Mouse (Mus musculus): ENCODE measurements around the gene Ndufs2. TPM values are rescaled to one million over a fixed set of nuclear protein-coding genes. Genes with fewer than 3 reads are reported as not detected.

Gene Ndufs2
- total RNA-seq, 2 experiments from 2014 or later, result 280 to 296 TPM

DNA sequence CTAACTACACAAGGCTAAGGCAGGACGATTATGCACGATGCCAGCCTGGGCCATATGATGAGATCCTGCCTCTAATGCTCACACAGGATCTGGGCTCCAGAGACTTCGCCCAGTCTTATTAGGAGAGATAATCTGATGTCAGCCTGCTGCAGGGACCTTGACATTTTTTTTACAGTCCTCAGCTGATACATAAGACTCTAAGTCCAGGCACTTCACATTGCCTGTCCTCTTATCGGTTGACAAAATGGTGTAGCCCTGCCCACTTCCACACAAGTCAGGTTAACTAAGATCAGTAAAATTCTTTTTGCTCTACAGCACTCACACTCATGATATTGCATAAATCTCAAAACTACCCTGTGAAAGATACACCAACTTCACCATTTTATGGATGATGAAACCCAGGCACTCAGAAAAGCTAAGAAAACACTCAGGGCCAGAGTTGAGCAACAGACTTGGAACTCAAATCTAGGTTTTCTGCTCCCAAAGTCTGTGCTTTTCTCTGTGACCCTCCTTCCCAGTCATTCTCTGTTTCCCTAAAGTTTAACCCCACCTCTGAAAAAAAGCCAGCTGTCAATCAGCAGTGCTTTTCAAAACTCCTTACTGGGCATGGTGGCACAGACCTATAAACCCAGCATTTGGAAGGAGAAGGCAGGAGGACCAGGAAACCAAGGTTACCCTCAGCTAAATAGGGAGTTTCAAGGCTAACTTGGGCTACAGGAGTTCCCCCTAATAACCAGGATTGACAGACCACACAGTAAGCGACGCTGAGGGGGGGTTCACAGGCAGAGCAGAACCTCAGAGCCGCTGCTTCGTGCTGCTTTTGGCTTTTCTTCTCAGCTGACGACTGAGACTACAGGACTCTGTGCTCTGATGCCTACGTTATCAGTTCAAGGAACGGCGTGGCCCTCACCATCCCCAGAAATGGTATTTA is 18.1 kb downstream of the Ndufs2 start:
- DNase-seq (ENCODE audit: extremely low spot score in 1 of 2, low spot score in 1 of 2), result no peak

DNA sequence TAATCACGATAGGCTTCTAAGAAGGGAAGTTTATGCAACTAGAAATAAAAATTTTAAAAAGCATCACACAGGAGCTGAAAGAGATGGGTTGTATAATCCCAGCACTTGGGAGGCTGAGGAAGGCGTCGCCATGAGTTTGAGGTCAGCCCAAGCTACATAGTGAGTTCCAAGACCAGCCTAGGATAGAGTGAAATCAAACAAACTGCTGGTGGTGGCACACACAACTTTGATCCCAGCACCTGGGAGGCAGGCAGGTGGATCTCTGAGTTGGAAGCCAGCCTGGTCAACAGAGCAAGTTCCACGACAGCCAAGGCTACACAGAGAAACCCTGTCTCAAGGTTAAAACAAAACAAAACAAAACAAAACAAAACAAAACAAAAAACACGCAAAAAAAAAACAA is 18.8 kb downstream of the Ndufs2 start:
- DNase-seq (ENCODE audit: extremely low spot score in 1 of 2, low spot score in 1 of 2), result no peak

DNA sequence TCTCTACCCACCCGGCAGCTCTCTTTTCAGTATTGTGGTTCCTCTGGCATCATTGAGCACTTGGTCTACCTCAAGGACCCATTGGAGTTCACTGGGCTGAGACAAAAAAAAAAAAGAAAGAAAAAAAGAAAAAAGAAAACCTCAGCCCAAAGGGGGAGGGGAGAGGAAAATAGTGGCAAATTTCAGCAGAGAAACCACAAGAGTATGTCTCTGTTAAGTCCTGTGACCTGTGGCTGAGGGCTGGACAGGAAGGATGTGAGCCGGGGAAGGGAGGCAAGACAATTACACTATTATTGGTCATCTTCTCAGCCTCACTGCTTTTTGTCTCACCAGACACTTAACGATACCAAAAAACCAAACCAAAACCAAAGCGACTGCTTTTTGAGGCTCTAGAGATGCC is 19.3 kb downstream of the Ndufs2 start:
- DNase-seq (ENCODE audit: extremely low spot score in 1 of 2, low spot score in 1 of 2), result no peak

DNA sequence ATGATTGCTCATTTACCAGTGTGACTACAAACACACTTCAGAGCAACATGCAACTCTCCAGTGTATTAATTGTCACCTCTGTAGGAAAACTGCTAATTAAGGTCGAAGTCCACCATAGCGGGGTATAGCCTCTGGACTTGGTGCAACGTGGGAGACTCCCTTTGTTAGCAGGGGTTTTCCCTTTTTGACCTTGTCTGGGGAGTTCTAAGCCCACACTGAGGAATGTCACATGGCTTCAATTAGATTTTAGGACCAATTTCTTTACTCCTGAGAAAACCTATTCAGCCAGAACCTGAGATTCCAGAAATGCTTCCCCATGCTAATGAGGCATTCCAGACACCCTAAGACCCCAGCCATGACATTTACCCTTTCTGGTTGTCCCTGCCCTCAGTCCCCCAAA is 21.0 kb downstream of the Ndufs2 start:
- DNase-seq (ENCODE audit: extremely low spot score in 1 of 2, low spot score in 1 of 2), result no peak

DNA sequence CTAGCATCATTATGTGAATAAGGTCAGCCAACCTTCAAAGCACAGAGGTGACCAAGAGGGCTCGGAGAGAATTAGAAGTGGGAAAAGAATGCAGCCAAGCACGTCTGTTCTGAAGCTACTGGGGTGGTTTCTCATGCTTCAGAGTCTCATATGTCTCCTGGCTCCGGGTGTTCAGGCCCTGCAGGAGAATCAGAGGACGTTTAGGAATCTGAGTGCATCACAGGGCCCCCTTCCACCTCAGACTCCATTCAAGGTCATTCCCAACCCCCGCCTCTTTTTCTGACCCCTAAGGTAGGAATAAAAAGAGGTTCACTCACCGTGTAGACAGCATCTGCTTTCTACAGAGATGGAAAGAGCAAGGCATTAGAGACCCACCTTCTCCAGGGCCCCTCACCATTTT is 21.4 kb downstream of the Ndufs2 start:
- DNase-seq (ENCODE audit: extremely low spot score in 1 of 2, low spot score in 1 of 2), result no peak

DNA sequence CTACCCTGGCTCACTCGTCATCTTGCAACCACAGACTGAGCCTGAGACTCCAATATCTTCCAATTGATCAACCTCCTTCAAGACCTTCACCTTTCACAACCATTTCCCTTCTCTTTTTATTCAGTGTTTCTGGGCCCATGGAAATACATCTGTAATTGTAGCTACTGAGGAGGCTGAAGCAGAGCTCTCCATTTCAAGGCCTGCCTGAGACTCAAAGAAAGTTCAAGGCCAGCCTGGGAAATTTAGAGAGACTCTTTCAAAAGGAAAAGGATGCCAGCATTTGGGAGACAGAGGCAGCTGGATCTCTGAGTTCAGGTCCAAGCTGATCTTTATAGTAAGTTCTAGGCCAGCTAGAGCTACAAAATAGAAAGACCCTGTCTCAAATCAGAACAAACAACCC is 23.3 kb downstream of the Ndufs2 start:
- no peak for DNase-seq (ENCODE audit: extremely low spot score in 1 of 2, low spot score in 1 of 2)

DNA sequence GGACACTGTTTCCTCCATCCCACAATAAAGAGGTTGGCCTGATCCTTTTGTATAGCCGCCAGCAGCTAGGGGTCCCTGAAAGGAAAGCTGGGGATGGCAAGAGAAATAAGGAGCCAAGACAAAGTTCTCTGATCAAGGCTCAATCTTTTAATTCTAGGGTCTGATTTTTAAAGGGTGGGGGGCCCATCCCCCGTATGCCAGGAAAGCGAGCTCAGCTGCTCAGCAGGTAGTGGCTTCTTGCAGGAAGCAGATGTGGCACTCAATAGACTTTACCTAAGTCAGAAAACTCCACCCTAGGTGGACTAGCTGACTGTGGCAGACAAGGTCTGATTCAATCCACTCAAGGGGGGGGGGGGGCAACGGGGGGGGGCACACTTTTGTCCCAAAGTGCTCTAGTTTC is 24.4 kb downstream of the Ndufs2 start:
- no peak for DNase-seq (ENCODE audit: extremely low spot score in 1 of 2, low spot score in 1 of 2)

DNA sequence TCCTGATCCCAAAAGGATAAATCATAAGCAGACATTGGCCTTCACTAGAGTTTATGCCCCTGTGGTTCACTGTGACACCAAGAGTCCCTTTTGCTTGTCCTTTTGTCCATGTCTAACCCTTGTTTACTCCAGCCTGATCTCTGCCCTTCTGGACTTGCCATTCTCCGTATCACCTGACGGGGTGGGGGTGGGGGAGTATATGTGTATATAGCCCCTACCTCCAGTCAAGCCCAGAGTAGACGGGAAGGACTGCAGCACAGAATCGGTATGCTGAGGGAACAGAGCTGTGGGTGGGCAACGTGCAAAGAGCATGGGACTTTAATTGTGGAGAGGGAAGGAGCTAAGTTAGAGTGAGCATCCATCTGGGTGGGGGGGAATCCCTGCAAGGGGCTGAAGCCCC is 26.3 kb downstream of the Ndufs2 start, which contains the start of gene Apoa2:
Gene Apoa2 (plus strand): TSS at position 198 of the 400 bp plus-strand sequence.
- no peak for DNase-seq (ENCODE audit: extremely low spot score in 1 of 2, low spot score in 1 of 2)

DNA sequence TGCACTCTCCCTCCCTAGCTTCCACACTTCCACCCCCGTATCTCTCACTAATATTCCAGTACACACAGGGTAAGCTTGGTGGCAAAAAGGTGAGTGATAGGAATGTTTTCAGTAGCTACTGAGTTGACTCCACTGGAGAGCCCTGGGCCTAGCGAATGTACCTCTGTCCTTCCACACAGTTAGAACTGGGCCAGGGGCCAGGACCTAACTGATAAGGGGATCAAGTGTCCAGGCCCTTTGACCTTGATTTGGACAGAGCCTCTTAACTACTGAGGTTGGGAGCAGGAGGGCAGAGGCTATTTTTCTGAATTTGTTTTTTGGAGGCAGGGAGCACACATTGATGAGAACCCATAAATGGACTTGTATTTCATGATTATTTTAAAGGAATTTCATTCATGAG is 27.4 kb downstream of the Ndufs2 start:
- no peak for DNase-seq (ENCODE audit: extremely low spot score in 1 of 2, low spot score in 1 of 2)

DNA sequence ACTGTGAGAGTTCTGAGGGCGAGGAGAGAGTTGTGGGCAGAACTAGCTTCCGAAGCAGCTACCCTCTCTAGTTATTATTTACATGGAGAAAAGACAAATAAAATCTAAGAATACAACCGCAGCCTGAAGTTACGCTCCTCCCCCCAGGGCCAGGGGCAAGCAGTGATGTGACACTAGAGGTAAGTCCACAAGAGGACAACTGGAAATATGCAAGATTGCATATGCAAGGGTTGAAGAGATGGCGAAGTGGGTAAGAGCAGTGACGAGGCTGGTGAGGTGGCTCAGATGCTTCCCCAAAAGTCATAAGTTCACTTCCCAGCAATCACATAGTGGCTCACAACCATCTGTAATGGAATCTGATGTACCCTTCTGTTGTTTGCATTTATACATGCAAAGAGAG is 28.0 kb downstream of the Ndufs2 start:
- DNase-seq (ENCODE audit: extremely low spot score in 1 of 2, low spot score in 1 of 2), result no peak

DNA sequence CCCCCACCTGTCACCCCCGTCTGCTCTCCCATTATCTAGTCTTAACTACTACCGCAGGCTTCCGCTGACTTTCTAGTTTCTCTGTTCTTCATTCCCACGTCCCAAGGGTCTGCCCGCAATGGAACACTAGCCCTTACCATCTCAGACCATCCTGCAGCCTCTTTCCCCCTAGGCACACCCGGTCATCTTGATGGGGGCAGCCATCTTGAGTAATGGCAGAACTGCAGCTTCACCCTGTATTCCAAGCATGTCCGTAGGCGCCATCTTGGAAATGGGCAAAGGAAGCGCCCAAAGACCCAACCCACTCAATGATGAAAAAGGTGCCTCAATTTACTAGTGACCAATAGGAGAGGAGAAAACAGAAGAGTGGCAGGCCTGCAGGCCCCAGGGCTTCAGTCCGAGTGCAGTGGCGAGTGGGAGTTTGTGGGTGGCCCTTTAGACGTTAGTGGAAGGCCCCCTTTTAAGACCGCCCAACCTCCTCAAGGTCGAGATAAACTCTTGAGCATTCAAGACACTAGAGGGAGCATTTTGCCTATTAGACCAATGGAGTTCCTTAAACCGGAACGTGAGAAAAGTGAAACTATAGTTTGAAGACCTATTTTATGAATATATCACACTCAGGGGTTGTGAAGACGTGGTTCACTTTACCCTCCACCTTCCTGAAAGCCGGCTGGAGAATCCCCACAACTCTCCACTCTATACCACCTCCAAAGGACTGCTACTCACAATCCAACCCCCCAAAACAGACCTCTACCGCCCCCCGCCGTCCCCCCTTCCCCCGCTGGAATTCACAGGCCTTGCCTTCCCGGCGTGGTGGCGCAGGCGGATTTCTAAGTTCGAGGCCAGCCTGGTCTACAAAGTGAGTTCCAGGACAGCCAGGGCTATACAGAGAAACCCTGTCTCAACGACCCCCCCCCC is 28.7 kb downstream of the Ndufs2 start, which contains the start of gene Tomm40l:
Gene Tomm40l (minus strand): TSS at position 277 of the 918 bp plus-strand sequence.
- DNase-seq (ENCODE audit: extremely low spot score in 1 of 2, low spot score in 1 of 2), result peak; percentile 64 to 65

DNA sequence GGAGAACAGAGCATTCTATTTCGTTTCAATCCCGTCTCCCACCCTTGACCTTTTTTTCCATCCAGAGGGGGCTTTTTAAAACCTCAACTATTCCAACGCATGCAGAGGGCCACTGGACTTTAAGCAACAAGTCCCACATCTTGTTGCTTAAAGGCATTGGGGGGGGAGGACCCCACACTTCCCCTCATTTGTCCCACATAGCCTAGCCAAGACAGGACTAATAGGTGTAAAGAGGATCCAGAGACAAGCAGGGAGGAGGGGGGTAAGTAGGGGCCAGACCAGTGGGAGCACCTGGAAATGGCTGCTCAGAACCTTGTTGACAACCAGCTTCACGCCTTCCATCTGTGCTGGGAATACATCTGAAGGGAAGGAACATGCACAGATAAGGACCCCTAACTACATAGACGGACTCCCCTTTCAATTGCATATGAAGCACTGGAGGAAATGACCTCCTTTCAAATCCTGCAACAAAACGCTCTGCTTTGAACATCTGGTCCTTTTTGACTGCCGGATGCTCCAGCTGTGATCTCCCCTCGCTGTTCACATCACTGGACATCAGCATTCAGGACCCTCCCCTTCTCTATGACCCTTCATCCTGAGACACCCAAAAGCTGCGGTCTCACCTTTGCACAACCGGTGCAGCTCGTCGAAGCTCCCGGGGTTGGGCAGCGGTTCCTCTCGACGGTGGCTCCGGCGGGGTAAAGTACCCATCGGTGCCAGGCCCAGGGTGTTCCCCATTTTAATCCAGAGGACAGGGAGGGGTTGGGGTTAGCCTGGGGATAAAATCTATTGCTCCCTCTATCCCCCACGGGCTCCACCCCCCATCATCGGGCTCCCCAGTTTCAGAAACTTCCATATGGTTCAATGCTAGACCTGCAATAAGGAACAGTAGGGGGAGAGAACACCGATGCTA is 29.7 kb downstream of the Ndufs2 start:
- DNase-seq (ENCODE audit: extremely low spot score in 1 of 2, low spot score in 1 of 2), result peak in 1 of 2 experiments; percentile 36

DNA sequence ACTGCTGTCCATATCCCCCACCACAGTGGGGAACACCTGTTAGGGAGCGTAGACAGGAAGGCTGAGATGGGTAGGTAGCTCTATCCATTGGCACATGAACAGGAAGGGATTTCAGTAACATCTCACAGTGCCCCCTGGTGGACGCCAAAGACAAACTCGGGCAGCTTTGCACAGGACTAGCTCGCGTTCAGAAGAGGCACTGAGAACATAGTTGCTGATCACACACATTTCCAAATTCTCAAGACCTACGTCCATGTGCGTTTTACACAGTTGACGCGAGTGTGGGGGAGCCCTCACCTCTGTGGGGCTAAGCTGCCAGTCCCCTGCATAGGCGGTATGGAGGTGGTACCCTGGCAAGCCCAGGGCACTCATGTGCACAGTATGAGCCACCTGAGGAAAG is 30.3 kb downstream of the Ndufs2 start:
- peak; percentile 86 to 96 for DNase-seq (ENCODE audit: extremely low spot score in 1 of 2, low spot score in 1 of 2)

DNA sequence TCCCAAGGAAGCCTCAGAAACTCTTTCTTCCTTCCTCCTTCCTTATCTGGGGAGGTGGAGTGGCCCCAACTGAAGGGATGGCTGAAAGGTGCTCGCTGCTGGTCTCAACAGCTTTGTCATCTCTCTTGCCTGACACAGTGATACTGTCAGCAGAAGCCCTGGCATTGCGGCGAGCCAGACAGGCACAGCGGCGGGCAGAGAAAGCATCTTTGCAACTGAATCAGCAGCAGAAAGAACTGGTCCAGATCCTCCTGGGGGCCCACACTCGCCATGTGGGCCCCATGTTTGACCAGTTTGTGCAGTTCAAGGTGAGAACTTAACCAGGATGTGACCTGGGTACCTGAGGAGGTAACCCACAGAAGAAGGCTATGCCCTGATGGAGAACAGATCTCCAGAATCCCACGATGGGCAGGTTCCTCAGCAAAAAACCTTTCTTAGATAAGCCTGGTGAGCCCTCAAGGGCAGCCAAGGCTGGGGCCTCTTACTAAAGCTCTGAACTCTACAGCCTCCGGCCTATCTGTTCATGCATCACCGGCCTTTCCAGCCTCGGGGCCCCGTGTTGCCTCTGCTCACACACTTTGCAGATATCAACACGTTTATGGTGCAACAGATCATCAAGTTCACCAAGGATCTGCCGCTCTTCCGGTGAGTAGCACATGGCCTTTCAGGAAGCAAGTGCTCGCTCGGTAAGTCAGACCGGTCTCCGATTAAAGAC is 34.8 kb downstream of the Ndufs2 start:
- DNase-seq (ENCODE audit: extremely low spot score in 1 of 2, low spot score in 1 of 2), result no peak

DNA sequence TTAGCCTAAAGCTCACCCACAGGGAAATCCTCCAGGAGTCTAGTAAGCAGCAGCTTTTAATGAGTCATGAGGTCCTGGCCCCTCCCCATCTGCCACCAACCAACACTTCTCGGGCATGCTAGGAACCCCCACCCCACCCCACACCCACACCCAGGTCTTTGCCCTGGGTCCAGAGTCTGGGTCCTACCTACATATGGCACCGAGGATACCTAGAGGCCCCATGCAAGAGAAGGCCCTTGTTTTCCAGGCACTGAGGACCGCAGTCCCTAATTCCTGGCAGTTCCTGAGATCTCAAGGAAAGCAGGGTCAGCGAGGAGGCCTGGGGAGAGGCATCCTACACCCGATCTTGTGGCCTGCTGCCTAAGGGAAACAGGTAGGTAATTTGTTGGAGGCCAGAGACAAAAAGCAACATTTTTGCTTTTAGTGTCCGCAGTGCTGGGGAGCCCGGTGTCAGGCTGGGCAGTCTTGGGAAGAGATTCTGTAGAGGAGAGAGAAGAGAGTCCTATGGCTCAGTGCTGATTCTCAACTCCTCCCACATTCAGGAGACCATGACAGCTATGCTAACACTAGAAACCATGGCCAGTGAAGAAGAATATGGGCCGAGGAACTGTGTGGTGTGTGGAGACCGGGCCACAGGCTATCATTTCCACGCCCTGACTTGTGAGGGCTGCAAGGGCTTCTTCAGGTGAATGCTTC is 37.2 kb downstream of the Ndufs2 start, which contains the start of gene Nr1i3:
Gene Nr1i3 (plus strand): TSS at position 170 of the 696 bp plus-strand sequence.
- DNase-seq (ENCODE audit: extremely low spot score in 1 of 2, low spot score in 1 of 2), result no peak

DNA sequence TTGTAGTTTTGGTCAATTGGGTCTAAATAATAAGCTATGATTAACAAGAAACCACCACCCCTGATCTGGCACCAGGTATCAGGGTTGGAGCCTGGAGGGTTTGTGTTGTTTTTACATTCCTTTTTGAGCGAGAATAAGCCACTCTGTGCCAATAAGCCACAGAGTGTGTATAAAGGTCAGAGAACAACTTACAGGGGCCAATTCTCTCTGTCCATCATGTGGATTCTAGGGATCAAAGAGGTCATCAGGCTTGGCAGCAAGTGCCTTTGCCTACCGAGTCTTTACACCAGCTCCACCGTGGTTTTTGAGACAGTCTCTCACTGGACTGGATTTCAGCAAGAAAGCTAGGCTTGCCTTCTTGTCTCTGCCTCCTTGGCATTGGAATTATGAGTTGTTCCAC is 38.3 kb downstream of the Ndufs2 start:
- no peak for DNase-seq (ENCODE audit: extremely low spot score in 1 of 2, low spot score in 1 of 2)

DNA sequence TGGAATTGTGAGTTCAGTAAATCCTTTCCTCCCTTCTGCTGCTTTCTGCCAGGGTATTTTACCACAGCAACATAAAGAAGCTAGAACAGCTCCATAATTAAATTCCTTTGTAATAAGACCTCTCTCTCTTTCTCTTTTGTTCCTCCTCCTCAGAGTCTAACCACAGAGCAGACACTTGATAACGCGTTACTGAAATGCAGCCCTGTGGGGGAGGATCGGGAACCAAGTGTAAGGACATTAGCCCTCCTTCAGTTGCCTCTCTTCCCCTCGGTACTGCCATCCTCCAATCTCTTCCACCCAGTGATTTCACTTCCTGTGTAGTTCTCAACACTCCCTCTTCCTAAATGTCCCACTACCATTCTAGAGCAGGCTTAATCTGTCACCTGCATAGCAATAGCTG is 41.8 kb downstream of the Ndufs2 start:
- no peak for DNase-seq (ENCODE audit: extremely low spot score in 1 of 2, low spot score in 1 of 2)

DNA sequence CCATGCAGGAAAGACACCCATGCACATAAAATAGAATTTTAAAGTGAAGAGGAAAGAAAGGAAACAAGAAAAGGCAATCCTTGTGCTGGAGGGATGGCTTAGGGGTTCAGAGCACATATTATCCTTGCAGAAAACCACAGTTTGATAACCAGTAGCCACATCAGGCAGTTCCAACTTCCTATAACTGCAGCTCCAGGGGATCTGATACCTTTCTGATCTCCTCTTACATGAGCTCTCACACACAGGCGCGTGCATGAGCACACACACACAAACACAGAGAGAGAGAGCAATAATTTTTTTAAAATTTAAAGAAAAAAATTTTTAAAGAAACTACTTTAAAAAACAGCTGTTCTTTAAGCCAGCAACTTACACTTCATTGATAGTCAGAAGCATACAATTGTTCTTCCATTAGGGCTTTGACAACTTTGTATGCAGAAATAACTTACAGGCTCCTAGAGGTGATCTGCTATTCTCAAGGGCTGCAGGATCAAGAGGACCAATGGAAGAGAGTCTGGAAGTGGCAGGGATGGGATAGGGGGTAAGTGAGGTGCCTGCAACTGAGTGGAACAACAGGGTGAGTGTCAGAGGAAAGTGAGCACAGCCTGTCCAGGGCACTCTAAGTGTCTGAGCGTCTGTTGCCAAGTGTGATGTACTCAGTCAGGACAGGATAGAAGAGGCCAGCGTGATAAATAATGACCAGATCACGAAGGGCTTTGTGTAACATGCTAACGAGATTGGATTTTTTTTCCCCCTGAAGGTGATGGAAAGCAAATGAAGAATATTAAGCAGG is 45.3 kb downstream of the Ndufs2 start:
- no peak for DNase-seq (ENCODE audit: extremely low spot score in 1 of 2, low spot score in 1 of 2)
